Mouse (Mus musculus) neural tube, embryonic 11.5 days (tissue): ENCODE measurements at regions not wholly inside any gene's neighbourhood (a gene's known extent, or its start where the extent isn't known, plus 50 kb on each side); places are given as distances from the start of the nearest gene placed in this dataset.
A peak's percentile ranks its signal among the peaks of the same experiment; 100 is the strongest.

ENCODE experiments used
- ATAC-seq: fragments of 200-750 bp; cut with Nextera tagmentation; 2 replicates; pipeline ENCODE4 v1.8.0; 2017; ENCODE audit warnings: moderate number of reproducible peaks, mild to moderate bottlenecking, moderate TSS enrichment, moderate library complexity; ENCODE audit not compliant: insufficient read depth, low FRiP score, low TSS enrichment
- DNase-seq: peaks from one replicate; pipeline ENCODE4 v3.0.0-alpha.2; 2015; ENCODE audit warnings: low spot score
- H3K27ac ChIP-seq: fragments of 300-500 bp; sonication (generic); 2 replicates; pipeline ENCODE4 v1.5.1; 2014; ENCODE audit warnings: low read depth, mild to moderate bottlenecking, low read length
- H3K27me3 ChIP-seq: fragments of 300-500 bp; sonication (generic); 2 replicates; pipeline ENCODE4 v1.6.1; 2014; ENCODE audit warnings: mild to moderate bottlenecking, low read length, mixed read lengths; ENCODE audit not compliant: control insufficient read depth, insufficient read depth
- H3K36me3 ChIP-seq: fragments of 300-500 bp; sonication (generic); 2 replicates; pipeline ENCODE4 v1.6.1; 2014; ENCODE audit warnings: mild to moderate bottlenecking, low read length, moderate library complexity, mixed read lengths; ENCODE audit not compliant: control insufficient read depth, insufficient read depth
- H3K4me1 ChIP-seq: fragments of 300-500 bp; sonication (generic); 2 replicates; pipeline ENCODE4 v1.6.1; 2014; ENCODE audit warnings: low read length, mixed read lengths; ENCODE audit not compliant: control insufficient read depth, insufficient read depth
- H3K4me2 ChIP-seq: fragments of 300-500 bp; sonication (generic); 2 replicates; pipeline ENCODE4 v1.6.1; 2014; ENCODE audit warnings: low read depth, mild to moderate bottlenecking, moderate library complexity
- H3K4me3 ChIP-seq: fragments of 300-500 bp; sonication (generic); 2 replicates; pipeline ENCODE4 v1.5.1; 2014; ENCODE audit warnings: low read depth, low read length
- H3K9ac ChIP-seq: fragments of 300-500 bp; sonication (generic); 2 replicates; pipeline ENCODE4 v1.6.1; 2014; ENCODE audit warnings: mild to moderate bottlenecking, low read length
- H3K9me3 ChIP-seq: fragments of 300-500 bp; sonication (generic); 2 replicates; pipeline ENCODE4 v1.6.1; 2016; ENCODE audit warnings: low read length; ENCODE audit not compliant: control insufficient read depth
- WGBS: fragments of 180-500 bp; shearing (Covaris S2); extraction: QIAGEN DNeasy Blood & Tissue Kit; methylation state at CpG from one replicate; pipeline ENCODE4 v1.1.7; 2014; 5-methylcytosine and 5-hydroxymethylcytosine counted together

- no peaks in the 10 kb centered on the region for H3K36me3 ChIP-seq
- no peak overlapping the region for H3K4me3 ChIP-seq
- H3K9ac ChIP-seq: no peak overlapping the region
- H3K4me1 ChIP-seq: no peaks in the 10 kb centered on the region
- 92% methylated on average over 2 of the region's 2 CpGs for WGBS
- H3K9me3 ChIP-seq: no peaks in the 10 kb centered on the region
- H3K27me3 ChIP-seq: no peaks in the 10 kb centered on the region
- no peak overlapping the region for H3K4me2 ChIP-seq
- no peak overlapping the region for H3K27ac ChIP-seq
- no peak for DNase-seq
- no peak for ATAC-seq
These were observed 2108.3 kb downstream of the 4930444P10Rik start for GRCm38 (mm10) chr1:13984833-13985232.

- Histone ChIP-seq H3K4me3 (no peak overlapping the region), H3K4me2 (no peak overlapping the region), H3K9me3 (no peaks in the 10 kb centered on the region), H3K36me3 (no peaks in the 10 kb centered on the region), H3K9ac (no peak overlapping the region), H3K4me1 (no peaks in the 10 kb centered on the region), H3K27ac (no peak overlapping the region), H3K27me3 (no peaks in the 10 kb centered on the region)
- ATAC-seq (no peak), DNase-seq (no peak)
- WGBS: 93% methylated on average over 6 of the region's 6 CpGs
These were observed 2112.9 kb downstream of the 4930444P10Rik start for GRCm38 (mm10) chr1:13980273-13980672.

GRCm38 (mm10) chr1:13978640-13979039, 2114.5 kb downstream of the 4930444P10Rik start:
- Histone ChIP-seq H3K4me1 (no peaks in the 10 kb centered on the region), H3K27ac (no peak overlapping the region), H3K36me3 (no peaks in the 10 kb centered on the region), H3K27me3 (no peaks in the 10 kb centered on the region), H3K4me3 (no peak overlapping the region), H3K9me3 (no peaks in the 10 kb centered on the region), H3K9ac (no peak overlapping the region), H3K4me2 (no peak overlapping the region)
- 92% methylated on average over 3 of the region's 3 CpGs for WGBS
- DNase-seq (no peak), ATAC-seq (no peak)

GRCm38 (mm10) chr1:13977207-13977606, 2115.9 kb downstream of the 4930444P10Rik start:
- no peak overlapping the region for H3K9ac ChIP-seq
- no peak overlapping the region for H3K4me2 ChIP-seq
- DNase-seq (no peak), ATAC-seq (no peak)
- no peaks in the 10 kb centered on the region for H3K36me3 ChIP-seq
- no peak overlapping the region for H3K4me3 ChIP-seq
- H3K27me3 ChIP-seq: no peaks in the 10 kb centered on the region
- no peak overlapping the region for H3K27ac ChIP-seq
- 90% methylated on average over 1 of the region's 1 CpGs for WGBS
- H3K4me1 ChIP-seq: no peaks in the 10 kb centered on the region
- no peaks in the 10 kb centered on the region for H3K9me3 ChIP-seq

GRCm38 (mm10) chr1:13949241-13949640, 2143.9 kb downstream of the 4930444P10Rik start:
- 93% methylated on average over 3 of the region's 3 CpGs for WGBS
- no peak for DNase-seq

GRCm38 (mm10) chr1:13941351-13941750, 2151.8 kb downstream of the 4930444P10Rik start:
- WGBS: 93% methylated on average over 3 of the region's 3 CpGs
- no peaks in the 10 kb centered on the region for H3K36me3 ChIP-seq
- no peak overlapping the region for H3K27ac ChIP-seq
- no peak overlapping the region for H3K9ac ChIP-seq
- no peak for DNase-seq
- H3K4me3 ChIP-seq: no peak overlapping the region
- no peak overlapping the region for H3K4me2 ChIP-seq
- ATAC-seq: no peak
- no peaks in the 10 kb centered on the region for H3K9me3 ChIP-seq
- peaks cover 3% of the 10 kb centered on the region; the same call in 1 of the 2 replicates for H3K27me3 ChIP-seq
- no peaks in the 10 kb centered on the region for H3K4me1 ChIP-seq

More at GRCm38 (mm10) chr1:13949241-13949640, 2143.9 kb downstream of the 4930444P10Rik start:
- Histone ChIP-seq H3K4me1 (no peaks in the 10 kb centered on the region), H3K4me2 (no peak overlapping the region), H3K27ac (no peak overlapping the region), H3K9me3 (no peaks in the 10 kb centered on the region), H3K36me3 (no peaks in the 10 kb centered on the region), H3K4me3 (no peak overlapping the region), H3K9ac (no peak overlapping the region), H3K27me3 (no peaks in the 10 kb centered on the region)
- ATAC-seq: no peak

- Histone ChIP-seq H3K9ac (no peak overlapping the region), H3K4me3 (no peak overlapping the region), H3K4me2 (no peak overlapping the region), H3K27ac (no peak overlapping the region), H3K36me3 (no peaks in the 10 kb centered on the region), H3K27me3 (peaks cover 3% of the 10 kb centered on the region; the same call in 1 of the 2 replicates), H3K9me3 (no peaks in the 10 kb centered on the region), H3K4me1 (no peaks in the 10 kb centered on the region)
- ATAC-seq (no peak), DNase-seq (no peak)
These were observed 2154.8 kb downstream of the 4930444P10Rik start for GRCm38 (mm10) chr1:13938344-13938743.

- peak; percentile 78; the same call in 1 of the 2 replicates for ATAC-seq
- H3K9me3 ChIP-seq: no peaks in the 10 kb centered on the region
- H3K4me1 ChIP-seq: no peaks in the 10 kb centered on the region
- H3K27me3 ChIP-seq: peaks cover 3% of the 10 kb centered on the region; the same call in 1 of the 2 replicates
- 21% methylated on average over 4 of the region's 4 CpGs for WGBS
- H3K36me3 ChIP-seq: no peaks in the 10 kb centered on the region
- no peak overlapping the region for H3K4me3 ChIP-seq
- H3K27ac ChIP-seq: no peak overlapping the region
- no peak overlapping the region for H3K9ac ChIP-seq
- no peak overlapping the region for H3K4me2 ChIP-seq
- peak; percentile 31 for DNase-seq
These were observed 2157.1 kb downstream of the 4930444P10Rik start for GRCm38 (mm10) chr1:13935938-13936491.

GRCm38 (mm10) chr1:13928679-13929078, 2164.4 kb downstream of the 4930444P10Rik start:
- Histone ChIP-seq H3K36me3 (no peaks in the 10 kb centered on the region), H3K4me3 (no peak overlapping the region), H3K9me3 (no peaks in the 10 kb centered on the region), H3K4me2 (no peak overlapping the region), H3K9ac (no peak overlapping the region), H3K4me1 (no peaks in the 10 kb centered on the region), H3K27me3 (no peaks in the 10 kb centered on the region), H3K27ac (no peak overlapping the region)
- DNase-seq: no peak
- no peak for ATAC-seq
- 90% methylated on average over 2 of the region's 2 CpGs for WGBS
